In genomic region chr13:57277076-57277475, GRCm38 (mm10) we compare ENCODE assay signal across 12 mouse cellular contexts.
DNase-seq lines count a peak whose midpoint lies in the region; ATAC-seq and TF ChIP-seq lines count a peak whose summit lies in the region.
"Had no signal": no experiment of that assay in that cellular context is flagged by ENCODE, and none has a peak within 500 bp of the region (broad histone marks: within the 10 kb centered on the region; RNA-seq: fewer than 3 reads in every experiment).

No protein-coding gene starts in this region.

- H3K27me3 ChIP-seq in forebrain, embryonic 10.5 days (ENCODE audit: poor library complexity, severe bottlenecking), result peaks cover 3% of the 10 kb centered on the region
- no peaks in the 10 kb centered on the region for H3K27me3 ChIP-seq in forebrain, embryonic 13.5 days
- no peaks in the 10 kb centered on the region for H3K27me3 ChIP-seq in embryonic facial prominence, embryonic 11.5 days (ENCODE audit: control insufficient read depth, insufficient read depth, low read length)
- H3K27me3 ChIP-seq in liver, embryonic 11.5 days (replicated peaks; ENCODE audit: control insufficient read depth, insufficient read depth, low read length), result no peaks in the 10 kb centered on the region
- H3K27me3 ChIP-seq: neural tube, embryonic 13.5 days had no signal

- peaks cover 4% of the 10 kb centered on the region for H3K4me1 ChIP-seq in forebrain, embryonic 10.5 days
- peaks cover 3% of the 10 kb centered on the region; the same call in 1 of the 2 replicates for H3K4me1 ChIP-seq in forebrain, embryonic 13.5 days
- H3K4me1 ChIP-seq in embryonic facial prominence, embryonic 11.5 days (ENCODE audit: control insufficient read depth, insufficient read depth, low read length), result no peaks in the 10 kb centered on the region
- H3K4me1 ChIP-seq in liver, embryonic 11.5 days (replicated peaks; ENCODE audit: control insufficient read depth, insufficient read depth, low read length), result no peaks in the 10 kb centered on the region

- peak; percentile 14 for DNase-seq in forebrain, embryonic 10.5 days (ENCODE audit: extremely low spot score, low spot score)
- DNase-seq in left cerebral cortex, adult 2 months (ENCODE audit: extremely low spot score in 1 of 2, low spot score in 2 of 2), result no peak
- no peak for DNase-seq in left cerebral cortex, adult 11 months (ENCODE audit: low spot score)
- DNase-seq in NIH3T3 (ENCODE audit: low read depth), result peak; percentile 3
- DNase-seq in embryonic facial prominence, embryonic 11.5 days (ENCODE audit: low spot score), result peak; percentile 42
- DNase-seq in liver, embryonic 11.5 days (ENCODE audit: low spot score), result no peak
- DNase-seq: kidney, adult 11 months; thymus, postnatal 36 days had no signal

- no peaks in the 10 kb centered on the region for H3K9me3 ChIP-seq in forebrain, embryonic 10.5 days
- H3K9me3 ChIP-seq in forebrain, embryonic 13.5 days (replicated peaks), result no peaks in the 10 kb centered on the region
- no peaks in the 10 kb centered on the region for H3K9me3 ChIP-seq in embryonic facial prominence, embryonic 11.5 days (replicated peaks; ENCODE audit: control insufficient read depth, low read length)
- no peaks in the 10 kb centered on the region for H3K9me3 ChIP-seq in liver, embryonic 11.5 days (ENCODE audit: control insufficient read depth, low read length)
- H3K9me3 ChIP-seq: neural tube, embryonic 13.5 days had no signal

- H3K4me2 ChIP-seq in forebrain, embryonic 13.5 days, result no peak overlapping the region
- no peak overlapping the region for H3K4me2 ChIP-seq in embryonic facial prominence, embryonic 11.5 days (ENCODE audit: low read depth, low read length)
- no peak overlapping the region for H3K4me2 ChIP-seq in liver, embryonic 11.5 days
- H3K4me2 ChIP-seq: neural tube, embryonic 13.5 days had no signal

- WGBS in forebrain, embryonic 10.5 days, result 52% methylated on average over 4 of the region's 4 CpGs
- 42% methylated on average over 4 of the region's 4 CpGs for WGBS in forebrain, embryonic 13.5 days
- 45% methylated on average over 4 of the region's 4 CpGs for WGBS in embryonic facial prominence, embryonic 11.5 days
- 41% methylated on average over 4 of the region's 4 CpGs for WGBS in liver, embryonic 11.5 days

- H3K4me3 ChIP-seq in forebrain, embryonic 10.5 days, result no peak overlapping the region
- no peak overlapping the region for H3K4me3 ChIP-seq in forebrain, embryonic 13.5 days
- H3K4me3 ChIP-seq in left cerebral cortex, adult 2 months, result no peak overlapping the region
- no peak overlapping the region for H3K4me3 ChIP-seq in embryonic facial prominence, embryonic 11.5 days (ENCODE audit: low read depth, low read length)
- no peak overlapping the region for H3K4me3 ChIP-seq in liver, embryonic 11.5 days (ENCODE audit: low read depth, low read length)
- H3K4me3 ChIP-seq: neural tube, embryonic 13.5 days had no signal

- H3K9ac ChIP-seq in forebrain, embryonic 13.5 days, result no peak overlapping the region
- no peak overlapping the region for H3K9ac ChIP-seq in embryonic facial prominence, embryonic 11.5 days (replicated peaks; ENCODE audit: low read length)
- no peak overlapping the region for H3K9ac ChIP-seq in liver, embryonic 11.5 days (ENCODE audit: low read depth, low read length)
- H3K9ac ChIP-seq: neural tube, embryonic 13.5 days had no signal

- TF ChIP-seq CTCF in left cerebral cortex, adult 2 months (IDR thresholded peaks at IDR 0.05), result peak; percentile 50

- H3K27ac ChIP-seq in forebrain, embryonic 10.5 days, result no peak overlapping the region
- H3K27ac ChIP-seq in forebrain, embryonic 13.5 days, result no peak overlapping the region
- H3K27ac ChIP-seq in left cerebral cortex, adult 2 months, result no peak overlapping the region
- H3K27ac ChIP-seq in embryonic facial prominence, embryonic 11.5 days (replicated peaks; ENCODE audit: low read depth, low read length), result no peak overlapping the region
- H3K27ac ChIP-seq in liver, embryonic 11.5 days (ENCODE audit: low read depth, low read length), result no peak overlapping the region
- H3K27ac ChIP-seq: neural tube, embryonic 13.5 days had no signal

- H3K36me3 ChIP-seq in forebrain, embryonic 10.5 days (replicated peaks), result no peaks in the 10 kb centered on the region
- no peaks in the 10 kb centered on the region for H3K36me3 ChIP-seq in forebrain, embryonic 13.5 days (ENCODE audit: poor library complexity, severe bottlenecking)
- H3K36me3 ChIP-seq in embryonic facial prominence, embryonic 11.5 days (replicated peaks; ENCODE audit: control insufficient read depth, insufficient read depth, low read depth, low read length), result no peaks in the 10 kb centered on the region
- no peaks in the 10 kb centered on the region for H3K36me3 ChIP-seq in liver, embryonic 11.5 days (ENCODE audit: control insufficient read depth, insufficient read depth, low read length)
- H3K36me3 ChIP-seq: G1E; neural tube, embryonic 13.5 days had no signal

- intact Hi-C loops in left cerebral cortex, adult 2 months (cut with DNase I), result no loop called here

- ATAC-seq in forebrain, embryonic 13.5 days, result no peak
- ATAC-seq in embryonic facial prominence, embryonic 11.5 days (replicated peaks; ENCODE audit: insufficient number of reproducible peaks, low FRiP score, low TSS enrichment, low read depth), result no peak
- ATAC-seq in liver, embryonic 11.5 days (replicated peaks; ENCODE audit: low FRiP score), result no peak
- ATAC-seq in granulocyte monocyte progenitor cell, adult 5-6 weeks (replicated peaks; ENCODE audit: poor library complexity, severe bottlenecking), result no peak

Comparison
In these comparisons a context has a peak if more than half of its experiments do, and no peak if none do; other contexts are left out.
1. DNase-seq: peak in forebrain, embryonic 10.5 days (single experiment), NIH3T3 (single experiment) and embryonic facial prominence, embryonic 11.5 days (single experiment); none in left cerebral cortex, adult 2 months (0 of 2), left cerebral cortex, adult 11 months (single experiment) and liver, embryonic 11.5 days (single experiment).